Mouse (Mus musculus): ENCODE data around the gene Myo1g.

- TF ChIP-seq CTCF (IDR thresholded peaks at IDR 0.05; ENCODE audit: extremely low read depth, insufficient read depth, insufficient read length, insufficient replicate concordance) (no peak), POLR2A (IDR thresholded peaks at IDR 0.05; ENCODE audit: low read depth, low read length) (no peak)
These were observed 32.6 kb downstream of the Myo1g start for GRCm38 (mm10) chr11:6488041-6488684.
